Mouse (Mus musculus): Measurements from ENCODE around the gene Car5a. TPM values are rescaled to one million over a fixed set of nuclear protein-coding genes. Genes with fewer than 3 reads are reported as not detected.

Gene Car5a
- polyA plus RNA-seq (2014; fragmentation: Nextera tagmentation; extraction: Ambion mirVana): not detected in 2 replicates

- Histone ChIP-seq H3K4me3 (ENCODE audit: low read depth, low read length) (no peak within 1 kb of the TSS), H3K9ac (ENCODE audit: low read length) (no peak within 1 kb of the TSS), H3K4me2 (ENCODE audit: low read depth, low read length, severe bottlenecking) (no peak within 1 kb of the TSS), H3K27me3 (ENCODE audit: control insufficient read depth, insufficient read depth, low read length) (no peaks in the 10 kb centered on the region), H3K27ac (ENCODE audit: low read depth, low read length) (no peak within 1 kb of the TSS), H3K9me3 (ENCODE audit: control insufficient read depth, low read length) (no peaks in the 10 kb centered on the region), H3K36me3 (ENCODE audit: control insufficient read depth, insufficient read depth, low read length) (no peaks in the 10 kb centered on the region), H3K4me1 (replicated peaks; ENCODE audit: control insufficient read depth, insufficient read depth, low read length) (peaks cover 16% of the 10 kb centered on the region)
- no peak for DNase-seq (ENCODE audit: low spot score)
- no peak for ATAC-seq (replicated peaks; ENCODE audit: low FRiP score)
These were observed at the start of gene Car5a for GRCm38 (mm10) chr8:121944831-121945230. Car5a (minus strand) TSS chr8:121944904.

DNA sequence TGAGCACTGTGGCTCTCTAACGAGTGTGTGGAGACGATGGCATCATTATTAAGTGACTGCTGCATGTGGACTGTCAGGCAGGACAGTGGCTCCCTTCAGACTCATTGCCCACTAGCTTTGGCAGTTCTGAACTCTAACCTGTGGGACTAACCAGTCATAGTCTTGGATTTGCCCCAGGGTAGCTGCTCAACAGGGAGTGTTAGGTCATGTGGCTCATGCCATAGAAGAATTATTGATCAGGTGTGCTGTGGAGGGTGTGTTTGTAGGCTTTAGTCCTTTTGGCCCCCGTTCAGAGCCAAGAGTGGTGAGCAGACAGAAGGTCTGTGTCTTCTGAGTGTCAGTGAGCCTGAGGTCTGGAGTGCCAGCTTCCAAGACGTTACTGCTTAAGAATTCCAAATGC, 48.2 kb upstream of the Car5a start:
- H3K36me3 ChIP-seq (ENCODE audit: control insufficient read depth, insufficient read depth, low read length): no peaks in the 10 kb centered on the region; the same call in 1 of the 2 replicates
- 90% methylated on average over 4 of the region's 4 CpGs for WGBS
- H3K27ac ChIP-seq (ENCODE audit: low read depth, low read length): no peak overlapping the region
- no peak overlapping the region for H3K9ac ChIP-seq (ENCODE audit: low read length)
- DNase-seq (ENCODE audit: low spot score) (no peak), ATAC-seq (replicated peaks; ENCODE audit: low FRiP score) (no peak)
- no peak overlapping the region for H3K4me2 ChIP-seq (ENCODE audit: low read depth, low read length, severe bottlenecking)
- no peaks in the 10 kb centered on the region for H3K9me3 ChIP-seq (ENCODE audit: control insufficient read depth, low read length)
- no peaks in the 10 kb centered on the region for H3K4me1 ChIP-seq (replicated peaks; ENCODE audit: control insufficient read depth, insufficient read depth, low read length)
- H3K4me3 ChIP-seq (ENCODE audit: low read depth, low read length): no peak overlapping the region
- H3K27me3 ChIP-seq (ENCODE audit: control insufficient read depth, insufficient read depth, low read length): no peaks in the 10 kb centered on the region

DNA sequence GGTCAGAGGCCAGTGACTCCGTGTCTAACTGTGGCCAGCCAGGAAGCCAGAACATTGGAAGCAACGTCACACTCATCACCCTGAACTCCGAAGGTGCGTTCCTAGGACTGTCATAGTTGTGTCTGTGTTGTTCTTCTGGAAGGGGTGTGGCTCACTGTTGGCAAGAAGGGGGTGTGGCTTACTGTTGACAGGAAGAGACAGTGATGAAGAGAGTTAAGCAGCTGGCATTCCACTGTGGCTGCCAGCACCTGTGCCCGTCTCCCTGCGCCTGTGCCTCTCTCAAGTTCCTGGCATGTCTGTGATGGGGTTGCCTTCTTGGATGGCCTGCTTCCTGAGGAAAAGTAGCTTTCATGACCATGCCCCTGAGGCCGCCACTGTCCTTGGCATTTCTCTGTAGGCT, 46.9 kb upstream of the Car5a start:
- WGBS: 93% methylated on average over 7 of the region's 7 CpGs
- H3K4me2 ChIP-seq (ENCODE audit: low read depth, low read length, severe bottlenecking): no peak overlapping the region
- ATAC-seq (replicated peaks; ENCODE audit: low FRiP score) (no peak), DNase-seq (ENCODE audit: low spot score) (no peak)
- no peak overlapping the region for H3K27ac ChIP-seq (ENCODE audit: low read depth, low read length)
- no peaks in the 10 kb centered on the region; the same call in 1 of the 2 replicates for H3K36me3 ChIP-seq (ENCODE audit: control insufficient read depth, insufficient read depth, low read length)
- no peak overlapping the region for H3K4me3 ChIP-seq (ENCODE audit: low read depth, low read length)
- H3K9me3 ChIP-seq (ENCODE audit: control insufficient read depth, low read length): no peaks in the 10 kb centered on the region
- no peaks in the 10 kb centered on the region for H3K4me1 ChIP-seq (replicated peaks; ENCODE audit: control insufficient read depth, insufficient read depth, low read length)
- no peaks in the 10 kb centered on the region for H3K27me3 ChIP-seq (ENCODE audit: control insufficient read depth, insufficient read depth, low read length)
- no peak overlapping the region for H3K9ac ChIP-seq (ENCODE audit: low read length)

- H3K4me1 ChIP-seq (replicated peaks; ENCODE audit: control insufficient read depth, insufficient read depth, low read length): no peaks in the 10 kb centered on the region
- no peak for ATAC-seq (replicated peaks; ENCODE audit: low FRiP score)
- 91% methylated on average over 9 of the region's 9 CpGs for WGBS
- no peak overlapping the region for H3K27ac ChIP-seq (ENCODE audit: low read depth, low read length)
- DNase-seq (ENCODE audit: low spot score): no peak
- no peak overlapping the region for H3K4me2 ChIP-seq (ENCODE audit: low read depth, low read length, severe bottlenecking)
- no peaks in the 10 kb centered on the region for H3K27me3 ChIP-seq (ENCODE audit: control insufficient read depth, insufficient read depth, low read length)
- no peaks in the 10 kb centered on the region; the same call in 1 of the 2 replicates for H3K36me3 ChIP-seq (ENCODE audit: control insufficient read depth, insufficient read depth, low read length)
- H3K4me3 ChIP-seq (ENCODE audit: low read depth, low read length): no peak overlapping the region
- no peak overlapping the region for H3K9ac ChIP-seq (ENCODE audit: low read length)
- H3K9me3 ChIP-seq (ENCODE audit: control insufficient read depth, low read length): no peaks in the 10 kb centered on the region
These were observed 46.0 kb upstream of the Car5a start for GRCm38 (mm10) chr8:121990506-121991255.

- Histone ChIP-seq H3K4me2 (ENCODE audit: low read depth, low read length, severe bottlenecking) (no peak overlapping the region), H3K27me3 (ENCODE audit: control insufficient read depth, insufficient read depth, low read length) (no peaks in the 10 kb centered on the region), H3K4me3 (ENCODE audit: low read depth, low read length) (no peak overlapping the region), H3K9ac (ENCODE audit: low read length) (no peak overlapping the region), H3K9me3 (ENCODE audit: control insufficient read depth, low read length) (no peaks in the 10 kb centered on the region), H3K4me1 (replicated peaks; ENCODE audit: control insufficient read depth, insufficient read depth, low read length) (no peaks in the 10 kb centered on the region), H3K27ac (ENCODE audit: low read depth, low read length) (no peak overlapping the region), H3K36me3 (ENCODE audit: control insufficient read depth, insufficient read depth, low read length) (no peaks in the 10 kb centered on the region; the same call in 1 of the 2 replicates)
- no peak for DNase-seq (ENCODE audit: low spot score)
- WGBS: 92% methylated on average over 5 of the region's 5 CpGs
- no peak for ATAC-seq (replicated peaks; ENCODE audit: low FRiP score)
These were observed 43.2 kb upstream of the Car5a start for GRCm38 (mm10) chr8:121987892-121988291.

GRCm38 (mm10) chr8:121985673-121986072, 41.0 kb upstream of the Car5a start:
- Histone ChIP-seq H3K4me3 (ENCODE audit: low read depth, low read length) (no peak overlapping the region), H3K9ac (ENCODE audit: low read length) (no peak overlapping the region), H3K27ac (ENCODE audit: low read depth, low read length) (no peak overlapping the region), H3K4me1 (replicated peaks; ENCODE audit: control insufficient read depth, insufficient read depth, low read length) (no peaks in the 10 kb centered on the region), H3K4me2 (ENCODE audit: low read depth, low read length, severe bottlenecking) (no peak overlapping the region), H3K27me3 (ENCODE audit: control insufficient read depth, insufficient read depth, low read length) (no peaks in the 10 kb centered on the region), H3K9me3 (ENCODE audit: control insufficient read depth, low read length) (no peaks in the 10 kb centered on the region), H3K36me3 (ENCODE audit: control insufficient read depth, insufficient read depth, low read length) (no peaks in the 10 kb centered on the region; the same call in 1 of the 2 replicates)
- WGBS: 98% methylated on average over 3 of the region's 3 CpGs
- DNase-seq (ENCODE audit: low spot score) (no peak), ATAC-seq (replicated peaks; ENCODE audit: low FRiP score) (no peak)

- Histone ChIP-seq H3K27ac (ENCODE audit: low read depth, low read length) (no peak overlapping the region), H3K27me3 (ENCODE audit: control insufficient read depth, insufficient read depth, low read length) (no peaks in the 10 kb centered on the region), H3K4me3 (ENCODE audit: low read depth, low read length) (no peak overlapping the region), H3K9me3 (ENCODE audit: control insufficient read depth, low read length) (no peaks in the 10 kb centered on the region), H3K4me1 (replicated peaks; ENCODE audit: control insufficient read depth, insufficient read depth, low read length) (no peaks in the 10 kb centered on the region), H3K4me2 (ENCODE audit: low read depth, low read length, severe bottlenecking) (no peak overlapping the region), H3K9ac (ENCODE audit: low read length) (no peak overlapping the region), H3K36me3 (ENCODE audit: control insufficient read depth, insufficient read depth, low read length) (no peaks in the 10 kb centered on the region; the same call in 1 of the 2 replicates)
- WGBS: 95% methylated on average over 7 of the region's 7 CpGs
- DNase-seq (ENCODE audit: low spot score) (no peak), ATAC-seq (replicated peaks; ENCODE audit: low FRiP score) (no peak)
These were observed 36.8 kb upstream of the Car5a start for GRCm38 (mm10) chr8:121981520-121981895.

- DNase-seq (ENCODE audit: low spot score) (no peak), ATAC-seq (replicated peaks; ENCODE audit: low FRiP score) (no peak)
- Histone ChIP-seq H3K9me3 (ENCODE audit: control insufficient read depth, low read length) (no peaks in the 10 kb centered on the region), H3K9ac (ENCODE audit: low read length) (no peak overlapping the region), H3K27ac (ENCODE audit: low read depth, low read length) (no peak overlapping the region), H3K36me3 (ENCODE audit: control insufficient read depth, insufficient read depth, low read length) (peaks cover 2% of the 10 kb centered on the region; the same call in 1 of the 2 replicates), H3K4me2 (ENCODE audit: low read depth, low read length, severe bottlenecking) (no peak overlapping the region), H3K27me3 (ENCODE audit: control insufficient read depth, insufficient read depth, low read length) (no peaks in the 10 kb centered on the region), H3K4me1 (replicated peaks; ENCODE audit: control insufficient read depth, insufficient read depth, low read length) (no peaks in the 10 kb centered on the region), H3K4me3 (ENCODE audit: low read depth, low read length) (no peak overlapping the region)
- WGBS: 90% methylated on average over 11 of the region's 11 CpGs
These were observed 36.3 kb upstream of the Car5a start for GRCm38 (mm10) chr8:121980792-121981519.

All from forebrain, embryonic 11.5 days (tissue).